Mouse (Mus musculus): ENCODE results near the gene Rbl2. TPM values are rescaled to one million over a fixed set of nuclear protein-coding genes. Genes with fewer than 3 reads are reported as not detected.

The Rbl2 gene
- polyA plus RNA-seq, 1 experiment from 2014 or later, result 16.5 TPM

DNA sequence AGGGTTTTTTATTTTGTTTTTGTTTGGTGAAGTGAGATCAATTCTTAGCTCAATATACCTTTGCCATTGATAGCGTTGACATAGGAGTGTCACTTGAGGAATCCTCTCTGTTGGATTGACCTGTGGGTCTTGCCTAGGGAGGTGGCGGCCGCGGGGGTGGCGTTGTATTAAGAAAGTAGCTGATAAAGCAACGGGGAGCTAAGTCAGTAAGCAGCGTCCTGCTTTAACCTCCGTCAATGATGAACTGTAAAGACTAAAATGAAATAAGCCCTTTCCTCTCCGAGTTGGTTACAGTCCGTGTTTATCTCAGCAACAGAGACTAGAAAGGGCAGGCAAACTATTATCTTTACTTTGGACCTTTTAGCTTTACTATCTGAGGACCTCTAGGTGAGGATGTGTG is 450 bp upstream of the Rbl2 start:
- H3K9me3 ChIP-seq, result no peaks in the 10 kb centered on the region
- peak overlapping the region; percentile 48 for H3K9ac ChIP-seq (replicated peaks)
- 7% methylated on average over 10 of the region's 10 CpGs for WGBS
- H3K36me3 ChIP-seq, result no peaks in the 10 kb centered on the region
- 0 out of 2 replicates have a peak, but pooled peaks have one; percentile 13 for ATAC-seq (ENCODE audit: low FRiP score, low read depth)
- H3K4me2 ChIP-seq (replicated peaks), result peak overlapping the region; percentile 56
- H3K27me3 ChIP-seq, result no peaks in the 10 kb centered on the region
- H3K27ac ChIP-seq (replicated peaks), result no peak overlapping the region
- H3K4me1 ChIP-seq, result peaks cover 22% of the 10 kb centered on the region
- H3K4me3 ChIP-seq, result peak overlapping the region; percentile 58

DNA sequence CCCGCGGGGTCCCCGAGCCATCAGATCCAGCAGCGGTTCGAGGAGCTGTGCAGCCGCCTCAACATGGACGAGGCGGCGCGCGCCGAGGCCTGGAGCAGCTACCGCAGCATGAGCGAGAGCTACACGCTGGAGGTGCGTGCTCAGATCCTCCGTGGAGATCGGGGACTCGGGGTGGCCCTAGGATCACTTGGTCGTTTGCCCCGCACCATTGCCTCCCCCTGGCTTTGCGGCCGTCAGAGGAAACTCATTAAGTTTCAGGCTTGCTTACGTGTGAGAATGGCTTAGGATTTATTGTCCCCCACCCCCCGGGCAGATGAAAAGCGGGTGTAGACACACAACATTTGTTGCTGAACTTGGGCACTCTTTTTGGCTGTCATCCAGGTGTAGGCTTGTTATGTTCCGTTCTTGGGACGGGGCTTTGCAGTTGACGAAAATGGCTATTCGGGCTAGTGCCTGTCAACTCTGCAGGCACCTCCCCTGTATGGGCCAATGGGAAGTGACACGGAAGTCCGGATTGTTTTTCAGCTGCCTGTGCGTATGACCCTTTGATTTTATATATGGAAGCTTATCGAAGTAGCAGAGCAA is 510 bp downstream of the Rbl2 start:
- Histone ChIP-seq H3K9ac (replicated peaks) (peak overlapping the region; percentile 65), H3K27ac (replicated peaks) (peak overlapping the region; percentile 50), H3K36me3 (no peaks in the 10 kb centered on the region), H3K4me1 (peaks cover 22% of the 10 kb centered on the region), H3K27me3 (no peaks in the 10 kb centered on the region), H3K4me2 (replicated peaks) (peak overlapping the region; percentile 56), H3K4me3 (peak overlapping the region; percentile 58), H3K9me3 (no peaks in the 10 kb centered on the region)
- ATAC-seq (ENCODE audit: low FRiP score, low read depth), result peak; percentile 87
- WGBS, result under 1% methylated on average over 34 of the region's 34 CpGs

DNA sequence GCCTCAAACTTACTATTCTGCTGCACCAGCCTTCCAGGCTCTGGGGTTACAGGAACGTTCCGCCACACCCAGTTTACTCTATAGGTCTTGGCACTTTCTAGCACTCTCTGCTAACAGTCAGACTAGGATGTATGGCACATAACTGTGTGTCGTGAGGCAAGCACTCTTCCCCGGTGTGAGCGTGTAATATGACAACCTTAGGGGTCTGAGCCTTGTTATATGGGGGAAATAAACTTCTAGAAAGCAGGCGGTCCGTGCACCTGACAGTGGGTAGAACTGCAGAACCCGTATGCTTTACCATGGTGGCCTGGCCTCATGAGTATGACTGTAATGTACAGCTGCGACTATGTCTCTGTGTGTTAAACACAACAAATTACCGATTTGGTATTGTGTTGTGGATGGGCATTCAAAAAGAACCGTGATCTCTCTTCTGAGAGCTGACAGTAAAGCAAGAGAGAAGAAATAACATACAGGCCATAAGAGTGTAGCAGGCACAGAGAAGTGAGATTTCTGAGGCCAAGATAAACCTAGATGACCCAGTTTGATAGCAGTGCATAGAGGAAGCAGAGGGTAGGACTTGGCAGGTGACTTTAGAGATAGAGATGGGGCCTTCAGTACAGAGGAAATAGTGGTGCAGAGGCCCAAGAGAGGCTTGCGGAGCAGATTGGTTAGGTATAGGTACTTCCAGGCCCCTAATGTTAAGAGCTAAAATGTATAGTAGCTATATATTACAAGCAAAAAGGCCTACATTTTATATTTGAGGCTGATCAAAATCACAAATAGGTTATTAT is 7.4 kb downstream of the Rbl2 start:
- Histone ChIP-seq H3K27me3 (no peaks in the 10 kb centered on the region), H3K4me2 (replicated peaks) (no peak overlapping the region), H3K9me3 (no peaks in the 10 kb centered on the region), H3K9ac (replicated peaks) (no peak overlapping the region), H3K4me1 (no peaks in the 10 kb centered on the region), H3K27ac (replicated peaks) (no peak overlapping the region), H3K4me3 (no peak overlapping the region), H3K36me3 (peaks cover 18% of the 10 kb centered on the region)
- no peak for ATAC-seq (ENCODE audit: low FRiP score, low read depth)
- WGBS, result 95% methylated on average over 12 of the region's 12 CpGs

DNA sequence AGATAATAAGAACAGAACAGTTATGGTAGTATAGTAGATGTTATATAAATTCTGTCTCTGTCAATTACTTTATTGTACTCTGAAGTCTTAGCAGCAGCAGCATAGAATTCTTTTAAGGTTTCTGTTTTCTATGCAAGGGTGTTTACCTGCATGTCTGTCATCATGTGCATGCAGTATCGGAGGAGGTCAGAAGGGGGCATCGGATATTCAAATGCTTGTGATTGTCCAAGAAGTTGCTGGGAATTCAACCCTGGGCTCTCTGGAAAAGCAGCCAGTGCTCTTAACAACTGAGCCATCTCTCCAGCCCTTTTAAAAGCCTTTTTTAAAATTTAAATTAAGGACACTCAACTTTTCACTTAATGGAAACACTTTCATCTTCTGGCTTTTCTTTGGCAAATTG is 9.8 kb downstream of the Rbl2 start:
- 95% methylated on average over 2 of the region's 2 CpGs for WGBS
- peaks cover 26% of the 10 kb centered on the region for H3K36me3 ChIP-seq
- no peak overlapping the region for H3K4me3 ChIP-seq
- no peak overlapping the region for H3K4me2 ChIP-seq (replicated peaks)
- no peak overlapping the region for H3K27ac ChIP-seq (replicated peaks)
- H3K4me1 ChIP-seq, result no peaks in the 10 kb centered on the region
- no peak overlapping the region for H3K9ac ChIP-seq (replicated peaks)
- no peak for ATAC-seq (ENCODE audit: low FRiP score, low read depth)
- H3K9me3 ChIP-seq, result no peaks in the 10 kb centered on the region
- no peaks in the 10 kb centered on the region for H3K27me3 ChIP-seq

DNA sequence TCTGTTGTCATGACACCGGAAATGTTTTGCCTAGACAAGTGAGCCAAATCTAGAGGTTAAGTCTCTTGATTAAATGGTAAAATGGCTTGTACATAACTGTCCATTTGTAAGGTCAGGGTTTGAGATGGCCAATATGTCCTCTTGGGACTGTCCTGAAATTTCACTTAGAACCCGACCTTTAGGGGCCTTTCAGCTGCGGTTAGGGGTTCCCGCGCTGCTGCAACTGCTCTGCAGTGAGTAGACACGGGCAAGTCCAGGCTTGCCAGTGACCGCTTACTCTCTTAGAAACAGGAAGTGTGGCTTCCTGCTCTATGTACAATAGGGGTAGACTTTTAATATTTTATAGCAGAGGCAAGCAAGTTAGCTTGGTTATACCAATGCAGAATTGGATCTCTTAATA is 12.1 kb downstream of the Rbl2 start:
- no peak overlapping the region for H3K4me3 ChIP-seq
- H3K4me1 ChIP-seq, result no peaks in the 10 kb centered on the region
- no peak overlapping the region for H3K27ac ChIP-seq (replicated peaks)
- peaks cover 31% of the 10 kb centered on the region for H3K36me3 ChIP-seq
- no peaks in the 10 kb centered on the region for H3K9me3 ChIP-seq
- H3K9ac ChIP-seq (replicated peaks), result no peak overlapping the region
- H3K27me3 ChIP-seq, result no peaks in the 10 kb centered on the region
- H3K4me2 ChIP-seq (replicated peaks), result no peak overlapping the region
- 89% methylated on average over 7 of the region's 7 CpGs for WGBS
- ATAC-seq (ENCODE audit: low FRiP score, low read depth), result no peak

DNA sequence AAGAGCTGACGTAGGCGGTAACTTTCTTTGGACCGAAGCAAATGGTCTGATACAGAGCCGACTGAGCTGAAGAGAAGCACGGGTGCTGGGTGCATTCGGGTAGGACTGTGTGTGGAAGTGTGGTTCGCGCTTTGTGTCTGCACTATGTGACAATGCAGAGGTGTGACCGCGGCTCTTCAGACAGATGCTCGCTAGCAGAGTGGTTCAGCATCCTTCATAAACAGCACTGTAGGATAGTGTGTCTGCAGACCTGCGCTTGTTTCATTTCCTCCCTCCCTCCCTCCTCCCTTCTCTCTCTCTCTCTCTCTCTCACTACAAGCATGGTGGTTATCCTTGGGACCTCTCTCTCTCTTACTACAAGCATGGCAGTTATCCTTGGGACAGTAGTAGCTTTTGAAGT is 12.6 kb downstream of the Rbl2 start:
- H3K9me3 ChIP-seq, result no peaks in the 10 kb centered on the region
- H3K27ac ChIP-seq (replicated peaks), result no peak overlapping the region
- no peaks in the 10 kb centered on the region for H3K4me1 ChIP-seq
- H3K4me3 ChIP-seq, result no peak overlapping the region
- no peaks in the 10 kb centered on the region for H3K27me3 ChIP-seq
- WGBS, result 94% methylated on average over 12 of the region's 12 CpGs
- H3K9ac ChIP-seq (replicated peaks), result no peak overlapping the region
- H3K4me2 ChIP-seq (replicated peaks), result no peak overlapping the region
- H3K36me3 ChIP-seq, result peaks cover 35% of the 10 kb centered on the region
- ATAC-seq (ENCODE audit: low FRiP score, low read depth), result no peak

DNA sequence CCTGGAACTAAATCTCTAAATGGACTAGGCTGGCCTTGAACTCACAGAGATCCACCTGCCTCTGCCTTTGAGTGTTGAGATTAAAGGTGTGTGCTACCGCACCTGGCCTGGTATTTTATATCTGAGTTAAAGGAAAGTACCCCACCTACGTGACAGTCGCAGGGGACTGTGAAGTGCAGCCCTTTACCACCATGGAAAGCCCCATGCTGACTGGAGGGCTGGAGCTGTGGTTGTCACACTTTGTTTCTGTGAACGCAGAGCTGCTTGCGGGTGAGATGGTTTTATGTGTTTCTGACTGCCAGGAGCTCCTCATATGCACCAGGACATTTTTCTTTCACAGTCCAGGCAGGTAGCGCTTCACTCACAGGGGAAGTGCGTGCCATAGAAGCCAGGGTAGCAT is 18.6 kb downstream of the Rbl2 start:
- Histone ChIP-seq H3K4me1 (no peaks in the 10 kb centered on the region), H3K36me3 (peaks cover 40% of the 10 kb centered on the region), H3K27me3 (no peaks in the 10 kb centered on the region), H3K27ac (replicated peaks) (no peak overlapping the region), H3K4me2 (replicated peaks) (no peak overlapping the region), H3K9me3 (no peaks in the 10 kb centered on the region), H3K9ac (replicated peaks) (no peak overlapping the region), H3K4me3 (no peak overlapping the region)
- ATAC-seq (ENCODE audit: low FRiP score, low read depth), result no peak
- 95% methylated on average over 7 of the region's 7 CpGs for WGBS

DNA sequence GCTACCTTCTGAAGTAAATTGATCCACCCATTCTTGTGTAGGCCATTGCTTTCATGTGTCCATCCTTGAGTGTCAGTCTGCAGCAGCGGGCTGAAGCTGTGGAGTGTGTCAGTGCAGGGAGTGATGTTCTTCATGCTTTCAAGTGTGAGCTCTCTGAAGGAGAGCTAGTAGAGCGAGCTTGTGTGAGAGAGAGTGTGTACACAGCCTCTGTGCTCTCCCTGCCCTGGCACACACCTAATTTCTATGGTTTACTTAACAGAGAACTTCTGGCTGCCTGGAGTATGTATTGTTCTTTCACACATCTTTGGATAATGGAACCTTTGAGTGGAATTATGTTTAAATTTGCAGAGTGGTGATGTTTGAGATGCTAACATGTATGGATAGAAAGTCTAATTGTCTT is 19.7 kb downstream of the Rbl2 start:
- 96% methylated on average over 2 of the region's 2 CpGs for WGBS
- Histone ChIP-seq H3K4me1 (no peaks in the 10 kb centered on the region), H3K27ac (replicated peaks) (no peak overlapping the region), H3K9me3 (no peaks in the 10 kb centered on the region), H3K4me3 (no peak overlapping the region), H3K27me3 (no peaks in the 10 kb centered on the region), H3K9ac (replicated peaks) (no peak overlapping the region), H3K36me3 (peaks cover 43% of the 10 kb centered on the region), H3K4me2 (replicated peaks) (no peak overlapping the region)
- ATAC-seq (ENCODE audit: low FRiP score, low read depth), result no peak

DNA sequence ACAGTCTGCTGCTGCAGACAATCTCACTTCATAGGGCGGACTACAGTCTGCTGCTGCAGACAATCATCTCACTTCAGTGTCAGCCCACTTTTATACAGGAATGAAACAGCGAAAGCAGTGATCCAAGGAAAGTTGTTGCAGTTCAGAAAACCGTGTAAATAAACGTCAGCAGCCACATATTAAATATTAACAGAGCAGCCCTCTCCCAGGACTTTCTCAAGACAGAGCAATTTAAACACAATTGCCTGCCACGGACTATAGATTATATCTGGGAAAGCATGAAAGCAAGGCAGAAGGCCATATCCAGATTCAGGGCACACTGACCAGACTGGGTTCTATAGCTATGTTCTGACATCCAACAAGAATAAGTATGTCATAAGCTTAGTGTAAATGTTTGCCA is 24.3 kb downstream of the Rbl2 start:
- no peak overlapping the region for H3K4me3 ChIP-seq
- no peak for ATAC-seq (ENCODE audit: low FRiP score, low read depth)
- H3K9me3 ChIP-seq, result no peaks in the 10 kb centered on the region
- H3K4me1 ChIP-seq, result no peaks in the 10 kb centered on the region
- H3K4me2 ChIP-seq (replicated peaks), result no peak overlapping the region
- no peak overlapping the region for H3K27ac ChIP-seq (replicated peaks)
- WGBS, result 89% methylated on average over 5 of the region's 5 CpGs
- no peaks in the 10 kb centered on the region for H3K27me3 ChIP-seq
- H3K9ac ChIP-seq (replicated peaks), result no peak overlapping the region
- peaks cover 51% of the 10 kb centered on the region for H3K36me3 ChIP-seq

DNA sequence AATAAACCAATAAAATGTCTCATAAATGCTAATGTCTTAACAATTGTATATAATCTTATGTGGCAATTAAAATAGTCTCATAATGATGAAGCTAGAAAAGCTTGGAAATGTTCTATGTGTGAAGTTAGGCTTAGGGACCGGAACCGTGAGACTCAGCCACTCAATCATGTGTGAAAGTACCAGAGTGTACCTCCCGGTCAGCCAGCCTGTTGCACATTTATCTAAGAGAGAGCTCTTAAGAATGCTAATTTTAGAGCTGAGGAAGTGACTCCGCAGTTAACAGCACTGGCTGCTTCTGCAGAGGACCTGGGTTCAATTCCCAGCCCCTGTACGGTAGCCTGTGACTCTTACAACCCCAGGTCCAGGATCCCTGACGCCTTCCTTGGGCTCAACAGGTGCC is 28.2 kb downstream of the Rbl2 start:
- Histone ChIP-seq H3K4me3 (no peak overlapping the region), H3K4me2 (replicated peaks) (no peak overlapping the region), H3K27me3 (no peaks in the 10 kb centered on the region), H3K27ac (replicated peaks) (no peak overlapping the region), H3K9ac (replicated peaks) (no peak overlapping the region), H3K36me3 (peaks cover 32% of the 10 kb centered on the region), H3K4me1 (no peaks in the 10 kb centered on the region), H3K9me3 (no peaks in the 10 kb centered on the region)
- ATAC-seq (ENCODE audit: low FRiP score, low read depth), result no peak
- 92% methylated on average over 6 of the region's 6 CpGs for WGBS

DNA sequence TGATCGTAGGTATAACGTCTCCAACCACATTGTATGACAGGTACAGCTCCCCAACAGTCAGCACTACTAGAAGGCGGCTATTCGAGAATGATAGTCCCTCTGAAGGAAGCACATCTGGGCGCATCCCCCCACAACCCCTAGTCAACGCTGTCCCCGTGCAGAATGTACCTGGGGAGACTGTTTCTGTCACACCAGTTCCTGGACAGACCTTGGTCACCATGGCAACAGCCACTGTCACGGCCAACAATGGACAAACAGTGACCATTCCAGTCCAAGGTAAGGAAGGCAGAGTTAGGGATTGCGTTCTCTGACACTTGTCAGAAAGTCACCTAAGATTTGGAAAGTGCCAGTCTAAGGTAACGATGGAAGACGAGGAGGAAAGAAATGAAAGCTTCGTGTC is 36.4 kb downstream of the Rbl2 start:
- WGBS, result 91% methylated on average over 12 of the region's 12 CpGs
- Histone ChIP-seq H3K9me3 (no peaks in the 10 kb centered on the region), H3K27me3 (no peaks in the 10 kb centered on the region), H3K36me3 (peaks cover 20% of the 10 kb centered on the region), H3K4me2 (replicated peaks) (no peak overlapping the region), H3K4me1 (no peaks in the 10 kb centered on the region), H3K9ac (replicated peaks) (no peak overlapping the region), H3K4me3 (no peak overlapping the region), H3K27ac (replicated peaks) (no peak overlapping the region)
- ATAC-seq (ENCODE audit: low FRiP score, low read depth), result no peak

DNA sequence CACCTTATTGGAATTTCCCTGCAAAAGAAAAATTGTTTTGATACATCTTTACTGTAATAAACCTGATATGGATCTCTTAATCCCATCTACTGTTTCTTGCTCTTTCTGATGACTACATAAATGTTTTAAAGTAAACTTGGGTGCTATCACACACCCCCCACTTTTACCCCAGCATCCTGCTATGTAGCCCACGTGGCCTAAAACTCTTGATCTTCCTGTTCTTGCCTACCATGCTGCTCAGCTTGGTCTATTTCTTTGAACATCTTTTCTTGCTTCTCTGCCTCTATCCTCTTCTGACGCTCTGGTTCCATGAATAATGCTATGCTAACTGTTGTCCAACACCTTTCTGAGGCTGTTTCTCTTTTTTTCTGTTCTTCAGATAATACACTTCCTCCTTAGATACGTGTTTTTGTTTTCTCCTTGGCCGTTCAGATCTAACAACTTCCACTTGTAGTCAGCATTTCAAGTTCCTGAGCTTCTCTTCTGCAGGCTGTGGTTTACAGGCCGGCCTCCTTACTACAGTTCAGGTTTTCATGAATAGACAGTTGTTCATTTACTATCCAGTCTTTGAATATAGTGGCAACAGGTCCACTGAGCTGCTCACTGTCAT is 42.1 kb downstream of the Rbl2 start:
- H3K36me3 ChIP-seq, result peaks cover 50% of the 10 kb centered on the region
- no peak for ATAC-seq (ENCODE audit: low FRiP score, low read depth)
- WGBS, result 92% methylated on average over 5 of the region's 5 CpGs
- H3K4me1 ChIP-seq, result no peaks in the 10 kb centered on the region
- H3K9me3 ChIP-seq, result no peaks in the 10 kb centered on the region
- H3K27ac ChIP-seq (replicated peaks), result no peak overlapping the region
- no peaks in the 10 kb centered on the region for H3K27me3 ChIP-seq
- no peak overlapping the region for H3K4me2 ChIP-seq (replicated peaks)
- H3K4me3 ChIP-seq, result no peak overlapping the region
- no peak overlapping the region for H3K9ac ChIP-seq (replicated peaks)

Data from midbrain, embryonic 12.5 days (tissue).